ENCODE assay signal across 8 mouse cellular contexts in the genomic region with DNA sequence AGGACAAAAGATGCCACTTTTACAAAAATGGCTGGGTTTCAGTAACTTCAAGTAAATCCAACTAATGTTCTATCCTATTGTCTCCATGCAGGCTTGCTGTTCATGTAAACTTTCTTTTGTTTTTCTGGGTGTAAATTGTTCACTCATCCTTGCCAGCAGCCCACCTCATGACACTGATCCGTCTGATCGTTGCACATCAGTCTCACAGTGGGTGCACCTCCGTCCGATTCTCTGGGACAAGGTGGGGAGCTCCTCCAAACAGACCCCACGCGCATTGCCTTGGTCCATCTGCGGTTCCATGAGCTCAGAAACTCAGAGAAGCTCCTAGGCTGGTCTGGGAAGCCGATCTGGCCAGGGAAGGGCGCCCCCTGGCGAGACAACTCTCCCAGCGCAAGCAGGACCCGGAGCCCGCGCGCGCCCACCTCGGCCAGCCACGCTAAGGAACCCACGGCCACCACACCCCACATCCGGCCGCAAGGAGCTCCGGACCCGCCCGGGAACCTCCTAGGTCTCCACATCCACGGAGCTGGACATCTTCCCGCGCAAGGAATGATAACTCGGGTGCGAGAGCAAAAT. TPM values are rescaled to one million over a fixed set of nuclear protein-coding genes. Genes with fewer than 3 reads are reported as not detected.
A peak's percentile ranks its signal among the peaks of the same experiment; 100 is the strongest.
DNase-seq lines count a peak whose midpoint lies in the region; ATAC-seq lines count a peak whose summit lies in the region.

No protein-coding gene starts in this region.

- ATAC-seq in hindbrain, embryonic 13.5 days (ENCODE audit: low FRiP score) = peak; percentile 67

- peak overlapping the region; percentile 94 for H3K4me2 ChIP-seq in hindbrain, embryonic 13.5 days

- H3K9me3 ChIP-seq in hindbrain, embryonic 13.5 days = no peaks in the 10 kb centered on the region

- peak; percentile 17 for DNase-seq in T-cell, adult 2 months (ENCODE audit: low spot score)
- DNase-seq in cerebellum, postnatal 25 days = peak; percentile 93 to 96
- peak; percentile 61 to 77 for DNase-seq in frontal cortex, postnatal 25 days (ENCODE audit: low spot score in 2 of 2)
- peak; percentile 37 for DNase-seq in left cerebral cortex, adult 11 months (ENCODE audit: low spot score)
- DNase-seq in lung, postnatal 36 days = peak; percentile 87
- DNase-seq in retina, postnatal 7 days (ENCODE audit: low read depth, low spot score) = peak; percentile 57
- peak; percentile 67 to 72 for DNase-seq in urinary bladder, adult 18-20 months (ENCODE audit: low spot score in 2 of 2)

- H3K36me3 ChIP-seq in hindbrain, embryonic 13.5 days = no peaks in the 10 kb centered on the region

- H3K9ac ChIP-seq in hindbrain, embryonic 13.5 days = peak overlapping the region; percentile 91

- H3K27me3 ChIP-seq in hindbrain, embryonic 13.5 days = no peaks in the 10 kb centered on the region

- peak overlapping the region; percentile 82 for H3K27ac ChIP-seq in hindbrain, embryonic 13.5 days

- 1% methylated on average over 29 of the region's 29 CpGs for WGBS in hindbrain, embryonic 13.5 days

- peaks cover 57% of the 10 kb centered on the region for H3K4me1 ChIP-seq in hindbrain, embryonic 13.5 days (replicated peaks)

- peak overlapping the region; percentile 73 for H3K4me3 ChIP-seq in hindbrain, embryonic 13.5 days

RNA-seq across cellular contexts. Expression of a gene that starts 1.0 kb away (rescaled TPM):
- polyA plus RNA-seq in hindbrain, embryonic 13.5 days (2015; fragmentation: Nextera tagmentation; extraction: Ambion mirVana) = 23.6 and 32.5 TPM in 2 replicates

Comparison
In these comparisons a context has a peak if more than half of its experiments do, and no peak if none do; other contexts are left out.
1. Peak in every context shown above with its lines: DNase-seq, ATAC-seq, H3K4me3 ChIP-seq and H3K27ac ChIP-seq.
2. DNase-seq: peak in every context shown above with its lines; median percentile 94 in cerebellum, postnatal 25 days; 87 in lung, postnatal 36 days; 70 in urinary bladder, adult 18-20 months; 69 in frontal cortex, postnatal 25 days; 57 in retina, postnatal 7 days; 37 in left cerebral cortex, adult 11 months; 17 in T-cell, adult 2 months.